Mouse (Mus musculus): ENCODE measurements around the gene Rassf6.

Gene Rassf6

DNA sequence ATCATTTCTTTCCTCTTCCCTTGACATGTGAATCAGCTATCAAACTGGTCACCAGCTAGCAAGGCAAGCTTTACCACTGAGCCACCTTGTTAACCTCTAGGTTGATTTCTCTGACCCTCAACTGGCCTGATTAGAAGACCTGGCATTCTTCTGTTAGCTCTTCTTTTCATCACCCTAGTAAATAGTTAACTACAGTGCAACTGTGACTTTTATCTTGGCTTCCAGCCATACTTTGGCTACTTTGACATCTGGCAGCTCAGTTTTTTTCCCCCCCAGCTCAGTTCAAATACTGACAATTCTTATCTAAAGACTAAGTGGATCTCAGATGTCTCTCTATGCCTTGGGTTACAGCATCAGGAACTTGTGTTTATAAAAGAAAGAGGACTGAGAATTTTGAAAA is 72.1 kb downstream of the Rassf6 start:
- DNase-seq (ENCODE audit: low spot score), result no peak

DNA sequence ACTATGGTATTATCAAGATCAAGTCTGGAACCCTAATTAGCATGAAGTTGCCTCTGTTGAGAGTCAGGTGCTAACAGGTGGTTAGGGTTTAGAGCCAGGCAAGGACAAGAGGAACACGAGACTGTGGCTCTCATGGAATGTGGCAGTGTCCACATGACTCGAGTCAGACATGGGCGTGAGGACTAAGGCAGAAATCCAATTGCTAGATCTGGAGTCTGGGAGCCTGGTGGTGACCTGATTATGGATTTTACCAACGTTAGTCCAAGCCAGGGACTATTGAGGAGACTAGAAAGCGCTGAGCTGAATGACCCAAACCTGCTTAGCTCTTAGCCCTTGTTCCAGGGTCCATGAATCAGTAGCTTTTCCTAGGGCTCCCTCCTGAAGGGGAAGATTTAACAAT is 72.7 kb downstream of the Rassf6 start:
- DNase-seq (ENCODE audit: low spot score), result no peak

DNA sequence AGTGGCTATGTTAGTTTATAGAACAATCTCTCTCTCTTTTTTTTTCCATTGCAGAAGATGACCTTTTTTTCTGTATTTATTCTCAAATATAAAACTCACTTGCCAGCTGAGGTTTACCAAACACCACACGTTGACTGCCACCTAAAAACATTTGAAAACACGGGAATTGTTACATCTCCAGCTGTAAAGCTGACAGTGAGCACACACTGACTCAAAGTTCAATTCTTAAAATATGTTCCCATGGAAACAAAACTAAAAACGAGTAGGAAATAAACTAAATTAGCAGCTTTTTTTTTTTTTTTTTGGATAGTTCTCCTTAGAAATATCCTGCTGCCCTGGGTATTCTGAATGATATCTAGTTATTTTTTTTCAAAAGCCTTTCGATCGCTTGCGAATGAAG is 75.3 kb downstream of the Rassf6 start:
- DNase-seq (ENCODE audit: low spot score), result no peak

DNA sequence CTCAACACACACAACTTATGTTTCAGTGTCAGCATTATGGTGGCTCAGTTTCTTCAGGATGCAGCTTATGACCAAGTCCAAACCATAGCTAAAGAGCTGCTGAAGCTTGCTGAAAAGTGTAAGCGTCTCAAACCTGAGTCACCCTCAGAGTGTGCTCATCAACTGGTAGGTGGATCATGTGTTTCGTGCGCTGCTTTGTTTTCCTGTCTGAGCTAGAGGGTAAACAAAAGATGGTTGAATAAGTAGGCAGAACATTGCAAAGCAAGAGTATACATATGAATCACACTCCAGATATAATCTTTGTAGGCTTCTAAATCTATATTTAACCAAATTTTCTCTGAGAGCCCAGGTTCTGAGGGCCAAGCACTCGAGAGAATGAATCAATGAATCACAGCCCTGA is 76.3 kb downstream of the Rassf6 start:
- no peak for DNase-seq (ENCODE audit: low spot score)

DNA sequence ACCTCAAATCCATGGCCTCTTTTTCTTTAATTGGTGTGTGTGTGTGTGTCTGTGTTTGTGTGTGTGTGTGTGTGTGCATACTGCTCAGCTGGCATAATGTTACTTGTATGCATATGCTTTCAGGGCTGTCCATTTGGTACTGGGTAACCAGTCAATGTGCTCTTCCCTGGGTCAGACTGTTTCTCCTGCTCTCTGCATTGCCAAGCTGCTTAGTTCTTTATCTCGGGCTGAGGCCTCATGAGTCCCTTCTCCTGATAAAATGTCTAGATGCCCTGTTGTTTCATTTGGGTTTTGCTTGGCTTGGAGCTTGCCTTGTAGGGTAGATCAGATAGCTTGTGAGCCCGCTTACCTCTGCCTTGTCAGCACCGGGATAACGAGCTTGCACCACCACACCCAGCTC is 77.6 kb downstream of the Rassf6 start:
- DNase-seq (ENCODE audit: low spot score), result no peak

DNA sequence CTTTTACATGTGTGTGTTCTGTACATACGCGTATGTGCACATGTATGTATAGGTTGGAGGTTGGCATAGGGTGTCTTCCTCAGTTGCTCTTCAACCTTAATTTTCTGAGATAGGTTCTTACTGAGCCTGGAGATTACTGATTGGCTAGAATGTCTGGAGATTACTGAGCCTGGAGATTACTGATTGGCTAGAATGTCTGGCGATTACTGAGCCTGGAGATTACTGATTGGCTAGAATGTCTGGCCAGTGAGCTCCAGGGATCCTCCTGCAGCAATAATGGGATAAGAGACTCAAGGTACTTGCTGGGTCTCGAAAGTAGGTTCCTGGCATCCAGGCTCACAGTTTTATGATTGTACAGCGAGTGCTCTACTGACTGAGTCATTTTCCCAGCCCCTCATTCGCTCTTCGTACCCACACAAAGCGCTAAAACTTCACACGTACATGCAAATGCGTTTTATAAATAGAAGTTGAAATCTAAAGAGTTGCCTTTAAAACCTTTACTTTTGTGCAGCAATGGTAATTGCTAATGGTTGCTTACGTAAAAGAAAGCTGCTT is 78.7 kb downstream of the Rassf6 start:
- no peak for DNase-seq (ENCODE audit: low spot score)

DNA sequence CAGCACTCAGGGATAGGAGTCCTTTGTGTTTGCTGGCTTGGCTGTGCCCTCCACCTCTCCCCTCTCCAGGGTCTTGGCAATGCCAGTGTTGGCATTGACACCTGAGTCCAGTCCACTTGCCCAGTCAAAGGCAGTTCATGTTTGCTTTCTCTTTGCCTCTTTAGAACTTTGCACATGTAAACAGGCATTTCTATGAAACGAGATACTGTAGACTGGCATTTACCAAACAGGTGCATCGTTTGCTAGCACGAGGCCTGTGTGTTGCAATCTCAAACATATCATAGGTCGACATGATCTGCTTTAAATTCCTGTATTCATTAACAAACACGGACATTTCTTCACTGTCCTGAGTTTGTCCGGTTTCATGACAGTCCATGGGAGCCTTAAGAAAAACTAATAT is 79.7 kb downstream of the Rassf6 start, which contains the start of gene 5830473C10Rik:
Gene 5830473C10Rik (plus strand): TSS at position 365 of the 400 bp plus-strand sequence.
- DNase-seq (ENCODE audit: low spot score), result no peak

DNA sequence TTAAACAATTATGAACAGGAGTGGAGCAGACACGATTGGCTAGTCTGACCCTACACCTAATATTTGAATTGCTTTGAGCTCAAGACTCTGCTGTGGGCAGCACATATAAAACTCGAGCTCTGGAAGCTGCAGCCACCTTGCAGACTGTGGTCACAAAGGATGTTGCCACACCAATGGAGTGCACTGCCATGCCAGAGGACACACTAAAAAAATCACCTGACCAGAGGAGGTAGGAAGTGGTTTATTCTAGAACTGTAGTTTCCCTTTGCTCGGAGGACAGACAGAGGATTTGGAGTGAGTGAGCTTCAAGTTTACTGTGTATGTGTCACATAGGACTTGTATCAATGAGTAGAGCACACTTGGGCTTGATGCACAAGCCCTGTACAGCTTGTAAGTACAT is 84.4 kb downstream of the Rassf6 start:
- no peak for DNase-seq (ENCODE audit: low spot score)
